Mouse (Mus musculus) thymus, adult 2 months (tissue): Measurements from ENCODE around the gene Ttc7b.

Experiments used
- CTCF ChIP-seq: fragments of 200-500 bp; IDR thresholded peaks from 2 replicates; pipeline ENCODE4 v1.5.1; 2012; ENCODE audit warnings: mild to moderate bottlenecking, control low read depth, low read length, moderate library complexity, borderline replicate concordance; ENCODE audit not compliant: control insufficient read depth, poor library complexity, insufficient read depth; ENCODE audit errors: extremely low read depth
- POLR2A ChIP-seq: fragments of 200-500 bp; IDR thresholded peaks from 2 replicates; pipeline ENCODE4 v1.6.1; 2012; ENCODE audit warnings: mild to moderate bottlenecking, low read length, control low read depth, moderate library complexity; ENCODE audit not compliant: control insufficient read depth, poor library complexity, insufficient read depth; ENCODE audit errors: extremely low read depth

- no peak for TF ChIP-seq CTCF
- no peak for TF ChIP-seq POLR2A
These were observed 229.6 kb downstream of the Ttc7b start for GRCm38 (mm10) chr12:100290711-100291685.
